Comparison of ENCODE assay signal across 16 mouse cellular contexts in the genomic region with DNA sequence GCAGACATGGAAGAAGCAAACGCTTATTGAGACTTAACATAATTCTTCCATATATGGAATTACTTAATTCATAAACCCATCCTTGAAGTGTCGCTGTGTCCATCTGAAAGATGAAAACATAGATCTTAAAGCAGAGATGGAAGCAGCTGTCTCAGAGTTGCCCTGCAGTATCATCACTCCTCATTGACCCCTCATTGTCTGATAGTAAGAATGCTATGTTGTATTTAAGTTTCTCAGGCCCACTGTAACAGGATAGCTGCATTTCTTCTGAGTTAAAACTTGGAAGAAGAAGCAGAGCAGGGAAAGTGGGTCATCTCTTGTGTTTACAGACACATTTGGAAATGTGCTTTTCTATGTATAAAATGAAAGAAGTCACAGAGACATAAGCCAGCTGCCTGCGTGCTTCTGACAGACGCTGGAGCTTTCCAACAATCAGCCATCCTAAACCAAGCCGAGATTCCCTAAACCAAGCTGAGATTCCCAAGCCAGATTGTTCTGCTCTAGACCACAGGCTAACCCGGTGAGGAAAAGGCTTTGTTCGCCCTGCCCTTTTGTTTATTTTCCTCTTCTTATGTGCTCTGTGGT.
DNase-seq lines count a peak whose midpoint lies in the region; ATAC-seq and TF ChIP-seq lines count a peak whose summit lies in the region.
"Had no signal": no experiment of that assay in that cellular context is flagged by ENCODE, and none has a peak within 500 bp of the region (broad histone marks: within the 10 kb centered on the region; RNA-seq: fewer than 3 reads in every experiment).

No protein-coding gene starts in this region.

- H3K4me1 ChIP-seq in forebrain, postnatal 0 days (ENCODE audit: insufficient read depth) = no peaks in the 10 kb centered on the region
- no peaks in the 10 kb centered on the region for H3K4me1 ChIP-seq in forebrain, embryonic 14.5 days (ENCODE audit: control insufficient read depth, insufficient read depth, low read length)
- no peaks in the 10 kb centered on the region for H3K4me1 ChIP-seq in stomach, postnatal 0 days (replicated peaks; ENCODE audit: control insufficient read depth, insufficient read depth)
- peaks cover 5% of the 10 kb centered on the region; the same call in 1 of the 2 replicates for H3K4me1 ChIP-seq in heart, embryonic 12.5 days (replicated peaks)
- H3K4me1 ChIP-seq: hindbrain, embryonic 12.5 days; limb, embryonic 15.5 days; midbrain, embryonic 15.5 days had no signal

- H3K36me3 ChIP-seq in forebrain, postnatal 0 days (ENCODE audit: insufficient read depth) = no peaks in the 10 kb centered on the region
- no peaks in the 10 kb centered on the region for H3K36me3 ChIP-seq in forebrain, embryonic 14.5 days (ENCODE audit: control insufficient read depth, insufficient read depth, low read length)
- no peaks in the 10 kb centered on the region for H3K36me3 ChIP-seq in stomach, postnatal 0 days (ENCODE audit: control insufficient read depth, insufficient read depth, low read length)
- no peaks in the 10 kb centered on the region for H3K36me3 ChIP-seq in heart, embryonic 12.5 days
- H3K36me3 ChIP-seq: heart, embryonic 15.5 days; hindbrain, embryonic 12.5 days; limb, embryonic 15.5 days; midbrain, embryonic 15.5 days had no signal

- 0 out of 2 replicates have a peak, but pooled peaks have one; percentile 36 for ATAC-seq in forebrain, postnatal 0 days
- no peak for ATAC-seq in forebrain, embryonic 14.5 days
- ATAC-seq in stomach, postnatal 0 days (ENCODE audit: low FRiP score, low TSS enrichment) = peak; percentile 47; the same call in 1 of the 2 replicates
- no peak for ATAC-seq in heart, embryonic 12.5 days (ENCODE audit: insufficient number of reproducible peaks, low FRiP score)
- ATAC-seq: midbrain, embryonic 15.5 days had no signal

- H3K27ac ChIP-seq in forebrain, postnatal 0 days (ENCODE audit: low read depth, low read length) = no peak overlapping the region
- H3K27ac ChIP-seq in forebrain, embryonic 14.5 days (ENCODE audit: low read depth, low read length) = no peak overlapping the region
- H3K27ac ChIP-seq in stomach, postnatal 0 days (replicated peaks) = peak overlapping the region; percentile 53
- no peak overlapping the region for H3K27ac ChIP-seq in heart, embryonic 12.5 days (ENCODE audit: poor library complexity, severe bottlenecking)
- H3K27ac ChIP-seq: heart, embryonic 15.5 days; hindbrain, embryonic 12.5 days; limb, embryonic 15.5 days; midbrain, embryonic 15.5 days had no signal

- H3K27me3 ChIP-seq in forebrain, postnatal 0 days (ENCODE audit: insufficient read depth, low read length) = no peaks in the 10 kb centered on the region
- H3K27me3 ChIP-seq in forebrain, embryonic 14.5 days (replicated peaks; ENCODE audit: control insufficient read depth, insufficient read depth, low read length) = no peaks in the 10 kb centered on the region
- H3K27me3 ChIP-seq in stomach, postnatal 0 days (ENCODE audit: control insufficient read depth, insufficient read depth, low read length) = no peaks in the 10 kb centered on the region
- H3K27me3 ChIP-seq in heart, embryonic 12.5 days (replicated peaks) = no peaks in the 10 kb centered on the region
- H3K27me3 ChIP-seq: heart, embryonic 15.5 days; hindbrain, embryonic 12.5 days; limb, embryonic 15.5 days; midbrain, embryonic 15.5 days had no signal

- no peaks in the 10 kb centered on the region for H3K9me3 ChIP-seq in forebrain, postnatal 0 days (ENCODE audit: low read length)
- H3K9me3 ChIP-seq in forebrain, embryonic 14.5 days (replicated peaks; ENCODE audit: control insufficient read depth, low read length) = no peaks in the 10 kb centered on the region
- H3K9me3 ChIP-seq in stomach, postnatal 0 days (ENCODE audit: control insufficient read depth, low read length) = no peaks in the 10 kb centered on the region
- no peaks in the 10 kb centered on the region for H3K9me3 ChIP-seq in heart, embryonic 12.5 days (replicated peaks)
- H3K9me3 ChIP-seq: heart, embryonic 15.5 days; hindbrain, embryonic 12.5 days; limb, embryonic 15.5 days; midbrain, embryonic 15.5 days had no signal

- TF ChIP-seq CTCF in forebrain, postnatal 0 days (IDR thresholded peaks at IDR 0.05; ENCODE audit: low read depth) = no peak
- no peak for TF ChIP-seq CTCF in stomach, postnatal 0 days (IDR thresholded peaks at IDR 0.05; ENCODE audit: low read depth)

- TF ChIP-seq EP300 in stomach, postnatal 0 days (optimal IDR thresholded peaks at IDR 0.05) = peak; percentile 33

- intact Hi-C loops in left cerebral cortex, postnatal 14 days (cut with DNase I) = no loop called here
- intact Hi-C loops in left cerebral cortex, postnatal 4 days (cut with DNase I) = no loop called here

- no peak overlapping the region for H3K4me3 ChIP-seq in forebrain, postnatal 0 days (ENCODE audit: low read depth, low read length)
- no peak overlapping the region for H3K4me3 ChIP-seq in forebrain, embryonic 14.5 days (ENCODE audit: low read depth, low read length)
- no peak overlapping the region for H3K4me3 ChIP-seq in stomach, postnatal 0 days (ENCODE audit: low read depth, low read length)
- no peak overlapping the region for H3K4me3 ChIP-seq in heart, embryonic 12.5 days
- H3K4me3 ChIP-seq: erythroblast, embryonic 14.5 days; heart, embryonic 15.5 days; hindbrain, embryonic 12.5 days; limb, embryonic 15.5 days; midbrain, embryonic 15.5 days had no signal

- no peak overlapping the region for H3K4me2 ChIP-seq in forebrain, postnatal 0 days (ENCODE audit: low read depth)
- no peak overlapping the region for H3K4me2 ChIP-seq in forebrain, embryonic 14.5 days (ENCODE audit: low read length)
- H3K4me2 ChIP-seq in stomach, postnatal 0 days (replicated peaks; ENCODE audit: low read depth) = no peak overlapping the region
- no peak overlapping the region for H3K4me2 ChIP-seq in heart, embryonic 12.5 days
- H3K4me2 ChIP-seq: heart, embryonic 15.5 days; hindbrain, embryonic 12.5 days; limb, embryonic 15.5 days; midbrain, embryonic 15.5 days had no signal

- DNase-seq in forebrain, postnatal 0 days = peak; percentile 16
- DNase-seq in forebrain, embryonic 14.5 days (ENCODE audit: low spot score) = no peak
- peak; percentile 20 to 49 for DNase-seq in left cerebral cortex, postnatal 14 days (ENCODE audit: low spot score in 2 of 2)
- DNase-seq in left cerebral cortex, postnatal 4 days = no peak
- peak; percentile 37 for DNase-seq in lung, postnatal 36 days
- no peak for DNase-seq in stomach, postnatal 0 days (ENCODE audit: low spot score)
- DNase-seq in cerebellum, adult 9-11 months = no peak
- DNase-seq: cerebellum, adult 11-12 months; layer of hippocampus, postnatal 36 days; thymus, postnatal 25 days had no signal

- 80% methylated on average over 7 of the region's 7 CpGs for WGBS in forebrain, postnatal 0 days
- WGBS in forebrain, embryonic 14.5 days = 88% methylated on average over 7 of the region's 7 CpGs
- WGBS in stomach, postnatal 0 days = 49% methylated on average over 7 of the region's 7 CpGs
- WGBS in heart, embryonic 12.5 days = 78% methylated on average over 7 of the region's 7 CpGs

- no peak overlapping the region for H3K9ac ChIP-seq in forebrain, postnatal 0 days
- H3K9ac ChIP-seq in forebrain, embryonic 14.5 days (ENCODE audit: low read length) = no peak overlapping the region
- H3K9ac ChIP-seq in stomach, postnatal 0 days (ENCODE audit: low read length) = no peak overlapping the region
- no peak overlapping the region for H3K9ac ChIP-seq in heart, embryonic 12.5 days
- H3K9ac ChIP-seq: heart, embryonic 15.5 days; hindbrain, embryonic 12.5 days; limb, embryonic 15.5 days; midbrain, embryonic 15.5 days had no signal

Comparison
In these comparisons a context has a peak if more than half of its experiments do, and no peak if none do; other contexts are left out.
1. ATAC-seq: peak in forebrain, postnatal 0 days (single experiment) and stomach, postnatal 0 days (single experiment); none in forebrain, embryonic 14.5 days (single experiment) and heart, embryonic 12.5 days (single experiment).
2. DNase-seq: peak in forebrain, postnatal 0 days (single experiment), left cerebral cortex, postnatal 14 days (2 of 2) and lung, postnatal 36 days (single experiment); none in forebrain, embryonic 14.5 days (single experiment), left cerebral cortex, postnatal 4 days (single experiment), stomach, postnatal 0 days (single experiment) and cerebellum, adult 9-11 months (single experiment).